Mouse (Mus musculus) heart, adult 2 months (tissue): ENCODE measurements around the gene Cmtm6. TPM values are rescaled to one million over a fixed set of nuclear protein-coding genes. Genes with fewer than 3 reads are reported as not detected.
"Not testable (repeated sequence)": the region's sequence is repeated elsewhere in the genome, so short reads cannot be mapped to it uniquely, and the experiment has no call there.

Source experiments
- DNase-seq, 2 experiments: peaks; one replicate each; pipeline ENCODE4 v3.0.0; 2021
- H3K27ac ChIP-seq: fragments of 200-600 bp; 2 replicates; pipeline ENCODE4 v1.8.1; 2022
- H3K27me3 ChIP-seq: fragments of 200-500 bp; 2 replicates; pipeline ENCODE4 v1.6.1; 2012; ENCODE audit warnings: mild to moderate bottlenecking, low read length, inconsistent platforms, mixed read lengths; ENCODE audit not compliant: control insufficient read depth, insufficient read depth
- H3K36me3 ChIP-seq: fragments of 200-500 bp; 2 replicates; pipeline ENCODE4 v1.6.1; 2012; ENCODE audit warnings: low read length, inconsistent platforms; ENCODE audit not compliant: control insufficient read depth, insufficient read depth
- H3K4me1 ChIP-seq: fragments of 200-500 bp; 2 replicates; pipeline ENCODE4 v1.6.1; 2011; ENCODE audit warnings: low read length; ENCODE audit not compliant: control insufficient read depth, insufficient read depth
- H3K4me3 ChIP-seq: fragments of 200-600 bp; 2 replicates; pipeline ENCODE4 v1.8.1; 2022
- H3K79me2 ChIP-seq: fragments of 200-500 bp; replicated peaks from 2 replicates; pipeline ENCODE4 v1.6.1; 2012; ENCODE audit warnings: mild to moderate bottlenecking, inconsistent platforms, low read length, moderate library complexity, mixed read lengths; ENCODE audit not compliant: control insufficient read depth, insufficient read depth
- H3K9ac ChIP-seq: fragments of 200-500 bp; 2 replicates; pipeline ENCODE4 v1.6.1; 2012; ENCODE audit warnings: low read depth, mild to moderate bottlenecking, control low read depth, inconsistent platforms, low read length, mixed read lengths
- CTCF ChIP-seq: fragments of 200-600 bp; IDR thresholded peaks from 2 replicates; pipeline ENCODE4 v1.8.1; 2022; ENCODE audit warnings: antibody characterized with exemption, mild to moderate bottlenecking, moderate library complexity
- EP300 ChIP-seq: fragments of 200-500 bp; IDR thresholded peaks from 2 replicates; pipeline ENCODE4 v1.6.1; 2011; ENCODE audit warnings: low read depth, low read length, control low read depth; ENCODE audit not compliant: insufficient read depth
- POLR2A ChIP-seq: fragments of 200-500 bp; IDR thresholded peaks from 2 replicates; pipeline ENCODE4 v1.6.1; 2011; ENCODE audit warnings: mild to moderate bottlenecking, low read depth, low read length, control low read depth; ENCODE audit not compliant: insufficient read depth
- WGBS: fragments of 180-500 bp; shearing (Covaris S2); methylation state at CpG from one replicate; pipeline ENCODE4 v1.1.7; 2018; 5-methylcytosine and 5-hydroxymethylcytosine counted together
- intact Hi-C: fragments of 180-260 bp; cut with DNase I; formaldehyde crosslinking; loops from one replicate; pipeline ENCODE4 v1.15.1; 2025
- polyA plus RNA-seq: library from polyadenylated mRNA; depleted of rRNA; stranded (reverse); fragments of >200 nt; gene quantifications from 2 replicates; pipeline ENCODE4 v1.2.3, GENCODE M21; 2012
- total RNA-seq, 2 experiments: library from RNA; stranded (reverse); gene quantifications; 2 replicates each; pipeline ENCODE4 v1.2.3; 2021

Gene Cmtm6
- total and polyA plus RNA-seq, 3 experiments = 17.9 to 25.8 (median 21.0) TPM

GRCm38 (mm10) chr9:114713481-114713880 is 17.4 kb upstream of the Cmtm6 start:
- Histone ChIP-seq H3K4me3 (no peak overlapping the region), H3K79me2 (no peaks in the 10 kb centered on the region), H3K9ac (no peak overlapping the region), H3K4me1 (no peaks in the 10 kb centered on the region), H3K27me3 (no peaks in the 10 kb centered on the region; the same call in 1 of the 2 replicates), H3K27ac (no peak overlapping the region), H3K36me3 (no peaks in the 10 kb centered on the region; the same call in 1 of the 2 replicates)
- WGBS = 93% methylated on average over 7 of the region's 7 CpGs
- intact Hi-C loops = no loop called here
- no peak for TF ChIP-seq EP300
- TF ChIP-seq POLR2A = no peak
- no peak for TF ChIP-seq CTCF
- no peak for DNase-seq

DNA sequence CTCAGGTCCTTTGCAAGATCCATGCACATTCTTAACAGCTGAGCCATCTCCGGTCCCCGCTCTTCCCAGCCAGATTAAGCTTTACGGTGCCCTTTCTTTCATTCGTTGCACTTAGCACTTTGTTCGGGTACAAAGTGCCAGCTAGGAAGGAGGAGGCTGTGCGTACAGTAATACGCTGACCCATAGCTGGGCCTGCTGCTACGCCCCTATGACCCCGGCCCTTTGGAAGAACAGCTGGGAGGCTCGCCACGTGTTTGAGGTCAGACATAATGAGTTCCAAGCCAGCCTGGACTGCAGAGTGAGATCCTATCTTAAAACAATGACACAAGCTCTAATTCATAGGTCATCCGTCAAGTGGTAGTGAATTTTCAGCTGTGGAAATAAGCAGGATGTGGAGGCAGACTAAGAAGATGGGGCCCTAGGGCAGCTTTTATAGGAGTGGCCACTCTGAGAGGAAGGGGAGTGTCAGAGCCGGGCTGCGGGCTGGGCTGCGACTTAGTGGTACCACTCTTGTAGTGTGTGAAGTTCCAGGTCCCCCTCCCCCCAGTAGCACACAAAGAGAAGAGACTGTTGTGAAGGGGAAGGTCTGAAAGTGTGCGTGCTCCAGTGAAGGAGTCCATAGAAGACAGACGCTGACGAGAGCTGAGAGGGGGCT is 14.1 kb upstream of the Cmtm6 start:
- intact Hi-C loops = no loop called here
- 84% methylated on average over 18 of the region's 18 CpGs for WGBS
- no peak for TF ChIP-seq CTCF
- no peak for TF ChIP-seq POLR2A
- no peak for TF ChIP-seq EP300

GRCm38 (mm10) chr9:114727315-114727714 is 3.6 kb upstream of the Cmtm6 start:
- Histone ChIP-seq H3K9ac (no peak overlapping the region), H3K4me3 (no peak overlapping the region), H3K4me1 (peaks cover 4% of the 10 kb centered on the region), H3K27me3 (no peaks in the 10 kb centered on the region), H3K27ac (no peak overlapping the region), H3K36me3 (no peaks in the 10 kb centered on the region; the same call in 1 of the 2 replicates), H3K79me2 (no peaks in the 10 kb centered on the region)
- 0% methylated on average over 3 of the region's 3 CpGs for WGBS
- DNase-seq = no peak
- TF ChIP-seq CTCF (peak; percentile 82), POLR2A (no peak), EP300 (no peak)
- intact Hi-C loops = loop anchor here (1.0 kb wide), 1 partner anchor 79 kb away; no protein-coding TSS in a partner anchor

More for the DNA sequence above, 14.1 kb upstream of the Cmtm6 start:
- no peaks in the 10 kb centered on the region for H3K79me2 ChIP-seq
- no peak overlapping the region for H3K4me3 ChIP-seq
- no peak overlapping the region for H3K27ac ChIP-seq
- no peaks in the 10 kb centered on the region; the same call in 1 of the 2 replicates for H3K36me3 ChIP-seq
- H3K4me1 ChIP-seq = no peaks in the 10 kb centered on the region
- no peak for DNase-seq
- no peaks in the 10 kb centered on the region; the same call in 1 of the 2 replicates for H3K27me3 ChIP-seq
- H3K9ac ChIP-seq = no peak overlapping the region

GRCm38 (mm10) chr9:114728432-114728831 is 2.5 kb upstream of the Cmtm6 start:
- intact Hi-C loops = loop anchor here (2.0 kb wide), 1 partner anchor 88 kb away; the partner anchor contains the start of gene Cnot10
- not testable (repeated sequence) for DNase-seq

DNA sequence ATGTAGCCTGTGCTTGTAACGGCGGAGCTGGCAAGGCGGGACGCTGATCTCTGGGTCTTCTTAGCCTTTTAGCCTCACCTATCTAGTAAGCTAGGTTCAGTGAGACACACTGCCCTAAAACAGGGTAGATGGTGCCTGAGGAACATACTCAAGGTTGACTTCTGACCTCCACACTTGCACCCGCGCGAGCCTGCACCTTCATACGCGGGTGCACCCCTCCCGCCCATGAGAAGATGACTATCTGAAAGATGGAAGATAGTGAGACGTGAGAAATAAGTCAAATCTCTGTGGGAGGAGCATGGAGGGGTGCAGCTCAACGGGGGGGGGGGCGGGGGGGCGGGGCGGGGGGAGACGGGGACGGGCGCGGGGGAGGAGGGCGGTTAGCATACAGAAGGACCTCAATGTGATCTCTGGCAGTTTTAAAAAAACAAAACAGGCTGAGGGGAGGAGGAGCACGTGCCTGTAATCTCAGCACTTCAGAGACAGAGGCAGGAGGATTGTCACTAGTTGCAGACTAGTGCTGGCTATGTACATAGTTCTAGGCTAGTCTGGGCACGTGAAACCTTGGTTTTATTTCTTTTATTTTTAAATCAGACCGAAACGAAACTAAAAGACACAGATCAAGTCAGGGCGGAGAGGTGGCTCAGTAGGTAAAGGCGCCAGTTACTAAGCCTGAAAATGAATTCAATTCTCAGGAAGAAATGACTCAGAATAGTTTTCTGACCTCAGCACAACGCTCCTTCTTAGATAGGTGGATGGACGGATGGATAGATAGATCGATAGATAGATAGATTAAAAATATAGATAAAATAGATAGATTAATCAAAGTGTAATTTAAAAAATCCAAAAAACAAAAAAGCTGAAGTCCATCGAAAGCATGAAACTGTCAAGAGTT is 758 bp upstream of the Cmtm6 start:
- WGBS = 18% methylated on average over 30 of the region's 30 CpGs
- peak in 1 of 2 experiments; percentile 22 for DNase-seq
- H3K36me3 ChIP-seq = peaks cover 11% of the 10 kb centered on the region
- H3K27ac ChIP-seq = peak overlapping the region; percentile 87
- TF ChIP-seq CTCF = no peak
- TF ChIP-seq EP300 = no peak
- TF ChIP-seq POLR2A = no peak
- peaks cover 9% of the 10 kb centered on the region for H3K4me1 ChIP-seq
- intact Hi-C loops = loop anchor here (2.0 kb wide), 1 partner anchor 89 kb away; the partner anchor contains the start of gene Cnot10
- H3K79me2 ChIP-seq = peaks cover 1% of the 10 kb centered on the region; the same call in 1 of the 2 replicates
- H3K27me3 ChIP-seq = no peaks in the 10 kb centered on the region
- peak overlapping the region; percentile 88 for H3K4me3 ChIP-seq
- peak overlapping the region; percentile 62 for H3K9ac ChIP-seq

More at GRCm38 (mm10) chr9:114728432-114728831, 2.5 kb upstream of the Cmtm6 start:
- not testable (repeated sequence) for H3K4me1 ChIP-seq, H3K4me3 ChIP-seq, H3K79me2 ChIP-seq, H3K27ac ChIP-seq, H3K27me3 ChIP-seq, H3K9ac ChIP-seq, H3K36me3 ChIP-seq
- WGBS = 30% methylated on average over 2 of the region's 2 CpGs
